Mouse (Mus musculus): Measurements from ENCODE around the gene Zfp821. TPM values are rescaled to one million over a fixed set of nuclear protein-coding genes. Genes with fewer than 3 reads are reported as not detected.

Gene Zfp821
- 20.1 and 22.4 TPM in 2 replicates for polyA plus RNA-seq (2015; fragmentation: Nextera tagmentation; extraction: Ambion mirVana)

- peak within 1 kb of the TSS; percentile 95 for H3K27ac ChIP-seq (ENCODE audit: low read length)
- H3K4me3 ChIP-seq (ENCODE audit: low read length): peak within 1 kb of the TSS; percentile 95
- peaks cover 7% of the 10 kb centered on the region for H3K36me3 ChIP-seq (ENCODE audit: control insufficient read depth, insufficient read depth, low read length)
- peaks cover 22% of the 10 kb centered on the region for H3K4me1 ChIP-seq (replicated peaks; ENCODE audit: control insufficient read depth, insufficient read depth, low read length)
- peak within 1 kb of the TSS; percentile 92 for H3K4me2 ChIP-seq (ENCODE audit: low read depth, low read length)
- peak; percentile 92 for ATAC-seq (ENCODE audit: low read depth)
- WGBS: under 1% methylated on average over 62 of the region's 100 CpGs
- no peaks in the 10 kb centered on the region for H3K9me3 ChIP-seq (ENCODE audit: control insufficient read depth, low read length)
- H3K9ac ChIP-seq (ENCODE audit: low read length): peak within 1 kb of the TSS; percentile 99
- peaks cover 7% of the 10 kb centered on the region for H3K27me3 ChIP-seq (ENCODE audit: control insufficient read depth, insufficient read depth, low read depth, low read length)
These were observed at the start of gene Zfp821 for GRCm38 (mm10) chr8:109705320-109706075. Gene Zfp821 (plus strand): TSS chr8:109705546.

- no peaks in the 10 kb centered on the region for H3K27me3 ChIP-seq (ENCODE audit: control insufficient read depth, insufficient read depth, low read depth, low read length)
- H3K4me2 ChIP-seq (ENCODE audit: low read depth, low read length): no peak overlapping the region
- 77% methylated on average over 3 of the region's 3 CpGs for WGBS
- H3K4me3 ChIP-seq (ENCODE audit: low read length): no peak overlapping the region
- no peak for ATAC-seq (ENCODE audit: low read depth)
- no peak overlapping the region for H3K27ac ChIP-seq (ENCODE audit: low read length)
- H3K9ac ChIP-seq (ENCODE audit: low read length): no peak overlapping the region
- H3K36me3 ChIP-seq (ENCODE audit: control insufficient read depth, insufficient read depth, low read length): no peaks in the 10 kb centered on the region
- no peaks in the 10 kb centered on the region for H3K4me1 ChIP-seq (replicated peaks; ENCODE audit: control insufficient read depth, insufficient read depth, low read length)
- H3K9me3 ChIP-seq (ENCODE audit: control insufficient read depth, low read length): no peaks in the 10 kb centered on the region
These were observed 48.5 kb upstream of the Zfp821 start for GRCm38 (mm10) chr8:109656860-109657259.

GRCm38 (mm10) chr8:109662328-109662727 is 43.0 kb upstream of the Zfp821 start:
- Histone ChIP-seq H3K36me3 (ENCODE audit: control insufficient read depth, insufficient read depth, low read length) (no peaks in the 10 kb centered on the region), H3K27ac (ENCODE audit: low read length) (no peak overlapping the region), H3K4me3 (ENCODE audit: low read length) (no peak overlapping the region), H3K9ac (ENCODE audit: low read length) (no peak overlapping the region), H3K9me3 (ENCODE audit: control insufficient read depth, low read length) (no peaks in the 10 kb centered on the region), H3K4me2 (ENCODE audit: low read depth, low read length) (no peak overlapping the region), H3K27me3 (ENCODE audit: control insufficient read depth, insufficient read depth, low read depth, low read length) (no peaks in the 10 kb centered on the region), H3K4me1 (replicated peaks; ENCODE audit: control insufficient read depth, insufficient read depth, low read length) (no peaks in the 10 kb centered on the region)
- ATAC-seq (ENCODE audit: low read depth): no peak
- WGBS: 76% methylated on average over 3 of the region's 3 CpGs

GRCm38 (mm10) chr8:109666616-109667015 is 38.7 kb upstream of the Zfp821 start:
- Histone ChIP-seq H3K9ac (ENCODE audit: low read length) (no peak overlapping the region), H3K9me3 (ENCODE audit: control insufficient read depth, low read length) (no peaks in the 10 kb centered on the region), H3K4me1 (replicated peaks; ENCODE audit: control insufficient read depth, insufficient read depth, low read length) (no peaks in the 10 kb centered on the region), H3K27me3 (ENCODE audit: control insufficient read depth, insufficient read depth, low read depth, low read length) (no peaks in the 10 kb centered on the region), H3K27ac (ENCODE audit: low read length) (no peak overlapping the region), H3K4me2 (ENCODE audit: low read depth, low read length) (no peak overlapping the region), H3K4me3 (ENCODE audit: low read length) (no peak overlapping the region), H3K36me3 (ENCODE audit: control insufficient read depth, insufficient read depth, low read length) (peaks cover 18% of the 10 kb centered on the region)
- WGBS: 77% methylated on average over 5 of the region's 5 CpGs
- no peak for ATAC-seq (ENCODE audit: low read depth)

- Histone ChIP-seq H3K27ac (ENCODE audit: low read length) (no peak overlapping the region), H3K9ac (ENCODE audit: low read length) (no peak overlapping the region), H3K4me3 (ENCODE audit: low read length) (no peak overlapping the region), H3K4me1 (replicated peaks; ENCODE audit: control insufficient read depth, insufficient read depth, low read length) (no peaks in the 10 kb centered on the region), H3K4me2 (ENCODE audit: low read depth, low read length) (no peak overlapping the region), H3K27me3 (ENCODE audit: control insufficient read depth, insufficient read depth, low read depth, low read length) (no peaks in the 10 kb centered on the region), H3K36me3 (ENCODE audit: control insufficient read depth, insufficient read depth, low read length) (peaks cover 64% of the 10 kb centered on the region), H3K9me3 (ENCODE audit: control insufficient read depth, low read length) (no peaks in the 10 kb centered on the region)
- no peak for ATAC-seq (ENCODE audit: low read depth)
- 88% methylated on average over 5 of the region's 5 CpGs for whole genome bisulfite sequencing
These were observed 32.7 kb upstream of the Zfp821 start for GRCm38 (mm10) chr8:109672656-109673055.

GRCm38 (mm10) chr8:109673596-109673995 is 31.8 kb upstream of the Zfp821 start:
- no peak for ATAC-seq (ENCODE audit: low read depth)
- H3K9me3 ChIP-seq (ENCODE audit: control insufficient read depth, low read length): no peaks in the 10 kb centered on the region
- 98% methylated on average over 2 of the region's 2 CpGs for WGBS
- peaks cover 67% of the 10 kb centered on the region for H3K36me3 ChIP-seq (ENCODE audit: control insufficient read depth, insufficient read depth, low read length)
- H3K9ac ChIP-seq (ENCODE audit: low read length): no peak overlapping the region
- H3K27me3 ChIP-seq (ENCODE audit: control insufficient read depth, insufficient read depth, low read depth, low read length): no peaks in the 10 kb centered on the region
- no peak overlapping the region for H3K4me2 ChIP-seq (ENCODE audit: low read depth, low read length)
- no peak overlapping the region for H3K27ac ChIP-seq (ENCODE audit: low read length)
- no peaks in the 10 kb centered on the region for H3K4me1 ChIP-seq (replicated peaks; ENCODE audit: control insufficient read depth, insufficient read depth, low read length)
- no peak overlapping the region for H3K4me3 ChIP-seq (ENCODE audit: low read length)

GRCm38 (mm10) chr8:109675896-109676643 is 29.3 kb upstream of the Zfp821 start:
- WGBS: 91% methylated on average over 9 of the region's 9 CpGs
- Histone ChIP-seq H3K27me3 (ENCODE audit: control insufficient read depth, insufficient read depth, low read depth, low read length) (no peaks in the 10 kb centered on the region), H3K36me3 (ENCODE audit: control insufficient read depth, insufficient read depth, low read length) (peaks cover 67% of the 10 kb centered on the region), H3K4me2 (ENCODE audit: low read depth, low read length) (no peak overlapping the region), H3K4me3 (ENCODE audit: low read length) (no peak overlapping the region), H3K9me3 (ENCODE audit: control insufficient read depth, low read length) (no peaks in the 10 kb centered on the region), H3K4me1 (replicated peaks; ENCODE audit: control insufficient read depth, insufficient read depth, low read length) (no peaks in the 10 kb centered on the region), H3K27ac (ENCODE audit: low read length) (no peak overlapping the region), H3K9ac (ENCODE audit: low read length) (no peak overlapping the region)
- ATAC-seq (ENCODE audit: low read depth): no peak

GRCm38 (mm10) chr8:109681535-109681934 is 23.8 kb upstream of the Zfp821 start:
- no peak overlapping the region for H3K27ac ChIP-seq (ENCODE audit: low read length)
- no peak overlapping the region for H3K9ac ChIP-seq (ENCODE audit: low read length)
- H3K4me1 ChIP-seq (replicated peaks; ENCODE audit: control insufficient read depth, insufficient read depth, low read length): no peaks in the 10 kb centered on the region
- peaks cover 37% of the 10 kb centered on the region for H3K36me3 ChIP-seq (ENCODE audit: control insufficient read depth, insufficient read depth, low read length)
- WGBS: 68% methylated on average over 3 of the region's 3 CpGs
- no peaks in the 10 kb centered on the region for H3K9me3 ChIP-seq (ENCODE audit: control insufficient read depth, low read length)
- no peak overlapping the region for H3K4me2 ChIP-seq (ENCODE audit: low read depth, low read length)
- no peak overlapping the region for H3K4me3 ChIP-seq (ENCODE audit: low read length)
- no peak for ATAC-seq (ENCODE audit: low read depth)
- H3K27me3 ChIP-seq (ENCODE audit: control insufficient read depth, insufficient read depth, low read depth, low read length): no peaks in the 10 kb centered on the region

- H3K27ac ChIP-seq (ENCODE audit: low read length): no peak overlapping the region
- H3K4me1 ChIP-seq (replicated peaks; ENCODE audit: control insufficient read depth, insufficient read depth, low read length): no peaks in the 10 kb centered on the region
- ATAC-seq (ENCODE audit: low read depth): no peak
- no peak overlapping the region for H3K4me3 ChIP-seq (ENCODE audit: low read length)
- H3K36me3 ChIP-seq (ENCODE audit: control insufficient read depth, insufficient read depth, low read length): peaks cover 32% of the 10 kb centered on the region
- H3K9me3 ChIP-seq (ENCODE audit: control insufficient read depth, low read length): no peaks in the 10 kb centered on the region
- no peak overlapping the region for H3K9ac ChIP-seq (ENCODE audit: low read length)
- H3K27me3 ChIP-seq (ENCODE audit: control insufficient read depth, insufficient read depth, low read depth, low read length): no peaks in the 10 kb centered on the region
- H3K4me2 ChIP-seq (ENCODE audit: low read depth, low read length): no peak overlapping the region
- WGBS: 94% methylated on average over 5 of the region's 5 CpGs
These were observed 23.2 kb upstream of the Zfp821 start for GRCm38 (mm10) chr8:109682120-109682519.

Measured in lung, embryonic 16.5 days (tissue).